Mouse (Mus musculus) heart, adult 10 weeks (tissue): ENCODE measurements around the gene Rps27l. TPM values are rescaled to one million over a fixed set of nuclear protein-coding genes. Genes with fewer than 3 reads are reported as not detected.

ENCODE experiments used
- polyA plus RNA-seq: library from polyadenylated mRNA; stranded (reverse); fragments of 350-450 nt; fragmentation: Illumina TruSeq; extraction: RNeasy Lipid Tissue Mini Kit (QIAGEN cat#74804); gene quantifications from one replicate; pipeline ENCODE4 v1.2.3, GENCODE M21; 2014; ENCODE audit warnings: low read depth, low replicate concordance

The Rps27l gene
- 180 TPM for polyA plus RNA-seq

GRCm38 (mm10) chr9:66945647-66946641, at the start of gene Rps27l:
Gene Rps27l (plus strand): TSS chr9:66946086.

GRCm38 (mm10) chr9:66919382-66919971, 26.4 kb upstream of the Rps27l start, which contains the start of gene Rab8b:
Gene Rab8b (minus strand): TSS chr9:66919687.

DNA sequence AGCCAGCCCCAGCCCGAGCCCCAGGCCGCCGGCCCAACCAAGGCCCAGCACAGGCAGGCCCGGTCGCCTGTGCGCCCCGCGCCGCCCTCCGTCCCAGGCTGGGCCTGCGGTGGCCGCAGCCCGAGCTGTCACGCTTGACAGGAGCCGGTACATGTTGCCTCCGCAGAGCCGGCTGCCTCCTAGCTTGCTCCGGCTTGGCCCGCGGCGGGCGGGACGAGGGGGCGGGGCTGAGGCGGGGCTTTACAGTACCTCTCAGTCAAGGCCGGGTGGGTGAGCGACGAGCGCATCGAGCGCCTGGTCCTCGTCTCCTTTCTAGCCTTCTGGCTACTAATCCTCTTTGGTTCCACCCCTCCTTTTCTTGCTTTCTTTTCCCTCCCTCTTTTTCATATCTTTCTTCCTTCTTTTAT, 29.4 kb downstream of the Rps27l start, which contains the start of gene Lactb:
TSS of gene Lactb (minus strand) at position 246 of the 407 bp plus-strand sequence.

Other genes with a start within 250 kb of the Rps27l start
- gene Car12, start 232.4 kb upstream of the Rps27l start, polyA plus RNA-seq, result not detected
- gene Aph1b, start 150.6 kb upstream of the Rps27l start, polyA plus RNA-seq, result 6.4 TPM
- not detected for gene Gm10647, start 149.0 kb upstream of the Rps27l start, polyA plus RNA-seq
- 2.3 TPM for gene Aph1c, start 111.4 kb upstream of the Rps27l start, polyA plus RNA-seq
- gene Rab8b, start 26.4 kb upstream of the Rps27l start, polyA plus RNA-seq, result 8.2 TPM
- 19.7 TPM for gene Lactb, start 29.4 kb downstream of the Rps27l start, polyA plus RNA-seq
- gene Tpm1, start 103.3 kb downstream of the Rps27l start, polyA plus RNA-seq, result 14,716 TPM